Mouse (Mus musculus) forebrain, embryonic 14.5 days (tissue): Measurements from ENCODE around the gene 1700003H04Rik. TPM values are rescaled to one million over a fixed set of nuclear protein-coding genes. Genes with fewer than 3 reads are reported as not detected.

ENCODE experiments used
- ATAC-seq: fragments of 200-750 bp; cut with Nextera tagmentation; 2 replicates; pipeline ENCODE4 v1.8.0; 2017; ENCODE audit warnings: mild to moderate bottlenecking, moderate library complexity
- DNase-seq: peaks from one replicate; pipeline ENCODE4 v3.0.0-alpha.2; 2015; ENCODE audit warnings: low spot score
- H3K27ac ChIP-seq: fragments of 300-500 bp; sonication (generic); 2 replicates; pipeline ENCODE4 v1.5.1; 2014; ENCODE audit warnings: low read depth, mild to moderate bottlenecking, control low read depth, low read length, moderate library complexity
- H3K27me3 ChIP-seq: fragments of 300-500 bp; sonication (generic); replicated peaks from 2 replicates; pipeline ENCODE4 v1.6.1; 2014; ENCODE audit warnings: low read length, control low read depth, mixed read lengths; ENCODE audit not compliant: control insufficient read depth, insufficient read depth
- H3K36me3 ChIP-seq: fragments of 300-500 bp; sonication (generic); 2 replicates; pipeline ENCODE4 v1.6.1; 2014; ENCODE audit warnings: low read length, control low read depth; ENCODE audit not compliant: control insufficient read depth, insufficient read depth
- H3K4me1 ChIP-seq: fragments of 300-500 bp; sonication (generic); 2 replicates; pipeline ENCODE4 v1.6.1; 2014; ENCODE audit warnings: antibody characterized with exemption, low read length, control low read depth; ENCODE audit not compliant: control insufficient read depth, insufficient read depth
- H3K4me2 ChIP-seq: fragments of 300-500 bp; sonication (generic); 2 replicates; pipeline ENCODE4 v1.6.1; 2014; ENCODE audit warnings: mild to moderate bottlenecking, control low read depth, low read length
- H3K4me3 ChIP-seq: fragments of 300-500 bp; sonication (generic); 2 replicates; pipeline ENCODE4 v1.5.1; 2014; ENCODE audit warnings: low read depth, low read length, control low read depth
- H3K9ac ChIP-seq: fragments of 300-500 bp; sonication (generic); 2 replicates; pipeline ENCODE4 v1.6.1; 2014; ENCODE audit warnings: mild to moderate bottlenecking, low read length, control low read depth, moderate library complexity
- H3K9me3 ChIP-seq: fragments of 300-500 bp; sonication (generic); replicated peaks from 2 replicates; pipeline ENCODE4 v1.6.1; 2016; ENCODE audit warnings: low read length, control low read depth, mixed read lengths; ENCODE audit not compliant: control insufficient read depth
- WGBS: fragments of 180-500 bp; shearing (Covaris S2); extraction: QIAGEN DNeasy Blood & Tissue Kit; methylation state at CpG from one replicate; pipeline ENCODE4 v1.1.7; 2014; 5-methylcytosine and 5-hydroxymethylcytosine counted together
- polyA plus RNA-seq: library from polyadenylated mRNA; unstranded; fragments of >200 nt; fragmentation: Nextera tagmentation; extraction: Ambion mirVana; gene quantifications from 2 replicates; pipeline ENCODE4 v1.2.1, GENCODE M21; 2014

1700003H04Rik gene
- not detected in 2 replicates for polyA plus RNA-seq

- ATAC-seq (no peak), DNase-seq (no peak)
- no peak within 1 kb of the TSS for H3K9ac ChIP-seq
- H3K9me3 ChIP-seq = no peaks in the 10 kb centered on the region
- H3K27me3 ChIP-seq = no peaks in the 10 kb centered on the region
- no peaks in the 10 kb centered on the region for H3K36me3 ChIP-seq
- H3K4me3 ChIP-seq = no peak within 1 kb of the TSS
- no peak within 1 kb of the TSS for H3K27ac ChIP-seq
- no peaks in the 10 kb centered on the region for H3K4me1 ChIP-seq
- H3K4me2 ChIP-seq = no peak within 1 kb of the TSS
These were observed at the start of gene 1700003H04Rik for GRCm38 (mm10) chr3:124581001-124581400. 1700003H04Rik (minus strand) TSS chr3:124581101.

- no peak overlapping the region for H3K4me3 ChIP-seq
- H3K36me3 ChIP-seq = no peaks in the 10 kb centered on the region
- no peak overlapping the region for H3K27ac ChIP-seq
- no peaks in the 10 kb centered on the region for H3K9me3 ChIP-seq
- peak; percentile 46 for DNase-seq
- no peaks in the 10 kb centered on the region for H3K4me1 ChIP-seq
- no peak overlapping the region for H3K4me2 ChIP-seq
- H3K9ac ChIP-seq = no peak overlapping the region
- ATAC-seq = no peak
- H3K27me3 ChIP-seq = no peaks in the 10 kb centered on the region
- WGBS = 2% methylated on average over 3 of the region's 3 CpGs
These were observed 42.1 kb upstream of the 1700003H04Rik start for GRCm38 (mm10) chr3:124623031-124623430.

DNA sequence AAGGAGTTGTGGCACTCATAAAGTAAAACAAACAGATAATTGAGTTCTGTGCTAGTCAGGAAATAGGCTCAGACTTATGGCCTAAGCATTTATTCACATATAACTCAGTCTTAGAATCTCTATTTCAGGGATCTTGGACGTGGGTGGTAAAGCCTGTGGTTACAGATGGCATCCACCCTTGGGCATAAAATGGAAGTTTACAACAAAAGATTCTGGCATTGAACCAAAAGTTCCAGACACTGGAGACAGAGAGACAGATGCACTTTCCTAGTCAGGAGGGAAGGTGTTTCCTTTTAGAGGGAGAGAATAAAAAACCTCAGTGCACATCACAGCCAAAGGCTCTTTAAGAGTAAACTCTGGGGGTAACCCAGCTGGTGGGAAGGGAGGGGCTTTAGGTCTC lies 32.4 kb upstream of the 1700003H04Rik start:
- WGBS = 35% methylated on average over 1 of the region's 1 CpGs
- Histone ChIP-seq H3K36me3 (no peaks in the 10 kb centered on the region), H3K9me3 (no peaks in the 10 kb centered on the region), H3K4me1 (no peaks in the 10 kb centered on the region), H3K4me3 (no peak overlapping the region), H3K27me3 (no peaks in the 10 kb centered on the region), H3K9ac (no peak overlapping the region), H3K4me2 (no peak overlapping the region), H3K27ac (no peak overlapping the region)
- DNase-seq = peak; percentile 49
- ATAC-seq = peak; percentile 48; the same call in 1 of the 2 replicates

DNA sequence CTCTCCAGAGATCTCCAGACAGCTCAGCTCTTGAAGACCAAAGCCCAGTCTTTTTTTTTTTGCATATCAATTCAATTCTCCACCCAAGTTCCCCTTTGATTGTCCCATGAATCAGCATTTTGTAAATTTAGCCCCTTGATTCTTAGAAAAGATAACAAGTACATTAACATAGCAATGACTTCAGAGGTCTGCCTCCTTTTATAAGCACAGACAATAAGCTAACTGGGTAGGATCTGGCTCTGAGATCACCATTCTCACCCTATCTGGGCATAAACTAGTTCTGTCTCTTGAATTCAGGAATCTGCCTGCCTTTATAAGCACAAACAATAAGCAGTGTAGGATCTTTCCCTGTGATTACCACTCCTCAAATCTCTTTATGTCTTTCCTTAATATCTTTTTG lies 29.1 kb upstream of the 1700003H04Rik start:
- Histone ChIP-seq H3K9ac (no peak overlapping the region), H3K36me3 (no peaks in the 10 kb centered on the region), H3K4me3 (no peak overlapping the region), H3K27me3 (no peaks in the 10 kb centered on the region), H3K9me3 (no peaks in the 10 kb centered on the region), H3K4me2 (no peak overlapping the region), H3K27ac (no peak overlapping the region), H3K4me1 (no peaks in the 10 kb centered on the region)
- ATAC-seq = no peak
- DNase-seq = no peak

DNA sequence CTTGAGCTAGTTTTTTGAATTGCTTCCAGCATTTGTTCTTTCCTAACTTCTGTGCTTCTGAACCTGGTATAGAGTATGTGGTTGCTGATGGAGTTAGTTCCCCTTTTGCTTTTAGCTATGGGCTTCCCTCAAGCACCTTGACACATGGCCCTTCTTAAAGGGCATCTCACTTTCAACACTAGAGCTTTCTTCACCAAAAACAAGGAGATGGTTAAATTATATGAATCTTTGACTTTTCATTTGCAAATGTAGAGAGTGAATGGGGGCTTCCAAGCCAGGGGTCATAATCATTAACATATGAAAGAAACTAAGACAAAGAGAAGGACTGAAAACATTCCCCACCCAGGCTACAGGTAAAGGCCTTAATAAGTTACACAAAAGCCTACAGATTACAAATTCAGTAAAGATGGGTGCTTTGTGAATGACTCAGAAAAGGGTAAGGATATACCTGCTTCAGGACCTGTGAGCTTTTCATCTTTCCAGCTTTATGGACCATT lies 25.2 kb upstream of the 1700003H04Rik start:
- H3K4me1 ChIP-seq = no peaks in the 10 kb centered on the region
- H3K27ac ChIP-seq = no peak overlapping the region
- DNase-seq (no peak), ATAC-seq (no peak)
- H3K27me3 ChIP-seq = no peaks in the 10 kb centered on the region
- H3K9me3 ChIP-seq = no peaks in the 10 kb centered on the region
- H3K36me3 ChIP-seq = no peaks in the 10 kb centered on the region
- H3K9ac ChIP-seq = no peak overlapping the region
- no peak overlapping the region for H3K4me3 ChIP-seq
- no peak overlapping the region for H3K4me2 ChIP-seq

DNA sequence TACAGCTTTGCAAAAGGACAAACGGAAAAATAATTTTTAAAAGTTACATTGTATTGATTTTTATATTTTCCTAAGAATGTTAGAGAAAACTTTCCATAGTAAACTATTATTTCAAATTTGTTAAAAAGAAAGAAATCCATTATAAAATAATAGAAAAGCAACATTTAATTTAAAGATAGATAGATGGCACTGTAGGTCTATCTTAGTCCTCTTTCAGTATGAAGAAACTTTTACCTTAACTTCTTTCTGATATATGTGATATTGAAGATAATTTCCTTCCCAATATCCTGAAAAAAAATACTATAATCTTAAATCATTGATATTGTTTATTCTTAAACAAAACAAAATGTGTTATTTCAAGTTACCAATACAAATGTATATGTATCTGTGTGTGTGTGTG lies 24.6 kb upstream of the 1700003H04Rik start:
- Histone ChIP-seq H3K4me2 (no peak overlapping the region), H3K4me3 (no peak overlapping the region), H3K9ac (no peak overlapping the region), H3K9me3 (no peaks in the 10 kb centered on the region), H3K36me3 (no peaks in the 10 kb centered on the region), H3K27me3 (no peaks in the 10 kb centered on the region), H3K27ac (no peak overlapping the region), H3K4me1 (no peaks in the 10 kb centered on the region)
- DNase-seq = no peak
- ATAC-seq = no peak
- 83% methylated on average over 1 of the region's 1 CpGs for WGBS

GRCm38 (mm10) chr3:124597789-124598188 lies 16.9 kb upstream of the 1700003H04Rik start:
- H3K9me3 ChIP-seq = no peaks in the 10 kb centered on the region
- no peak overlapping the region for H3K27ac ChIP-seq
- no peaks in the 10 kb centered on the region for H3K4me1 ChIP-seq
- ATAC-seq (no peak), DNase-seq (no peak)
- no peaks in the 10 kb centered on the region for H3K36me3 ChIP-seq
- H3K4me2 ChIP-seq = no peak overlapping the region
- H3K4me3 ChIP-seq = no peak overlapping the region
- H3K27me3 ChIP-seq = no peaks in the 10 kb centered on the region
- no peak overlapping the region for H3K9ac ChIP-seq

GRCm38 (mm10) chr3:124587534-124587933 lies 6.6 kb upstream of the 1700003H04Rik start:
- 15% methylated on average over 3 of the region's 3 CpGs for WGBS
- H3K4me2 ChIP-seq = no peak overlapping the region
- peak; percentile 66; the same call in 1 of the 2 replicates for ATAC-seq
- H3K27me3 ChIP-seq = no peaks in the 10 kb centered on the region
- H3K9me3 ChIP-seq = no peaks in the 10 kb centered on the region
- H3K4me1 ChIP-seq = no peaks in the 10 kb centered on the region
- no peak overlapping the region for H3K4me3 ChIP-seq
- no peak overlapping the region for H3K27ac ChIP-seq
- DNase-seq = peak; percentile 86
- no peak overlapping the region for H3K9ac ChIP-seq
- H3K36me3 ChIP-seq = no peaks in the 10 kb centered on the region

DNA sequence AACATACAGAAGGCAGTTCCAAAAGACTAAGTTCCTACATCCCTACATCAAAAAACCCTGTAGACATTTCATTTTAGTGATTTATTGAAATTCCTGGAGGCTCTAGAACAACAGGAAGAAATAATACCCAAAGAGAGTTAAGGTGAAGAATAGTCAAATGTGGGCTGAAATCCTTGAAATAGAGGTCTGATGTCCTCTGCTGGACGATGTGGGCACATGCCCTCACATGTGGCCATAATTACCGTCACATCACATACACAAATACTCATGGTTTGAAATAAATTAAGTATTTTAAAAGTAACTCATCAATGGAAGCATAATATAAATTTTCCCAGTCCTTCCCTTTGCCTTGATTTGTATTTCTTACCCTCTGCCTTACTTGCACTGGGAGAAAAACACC lies 4.9 kb upstream of the 1700003H04Rik start:
- Histone ChIP-seq H3K4me3 (no peak overlapping the region), H3K27me3 (no peaks in the 10 kb centered on the region), H3K4me2 (no peak overlapping the region), H3K9ac (no peak overlapping the region), H3K4me1 (no peaks in the 10 kb centered on the region), H3K36me3 (no peaks in the 10 kb centered on the region), H3K9me3 (no peaks in the 10 kb centered on the region), H3K27ac (no peak overlapping the region)
- ATAC-seq (no peak), DNase-seq (no peak)
- 86% methylated on average over 2 of the region's 2 CpGs for WGBS
